Mouse (Mus musculus) left cerebral cortex, adult 9 months (tissue): ENCODE data around the gene Ankrd11.

ENCODE experiments used
- DNase-seq, 2 experiments: peaks; one replicate each; pipeline ENCODE4 v3.0.0; 2022; ENCODE audit warnings: low spot score in 2 of 2

The Ankrd11 gene

GRCm38 (mm10) chr8:122898018-122898417 lies 144.1 kb downstream of the Ankrd11 start:
- no peak for DNase-seq

GRCm38 (mm10) chr8:122897200-122897599 lies 144.9 kb downstream of the Ankrd11 start:
- DNase-seq = no peak

GRCm38 (mm10) chr8:122896317-122896716 lies 145.8 kb downstream of the Ankrd11 start:
- DNase-seq = no peak

- no peak for DNase-seq
Measured at GRCm38 (mm10) chr8:122893451-122893850, 148.6 kb downstream of the Ankrd11 start.

GRCm38 (mm10) chr8:122891440-122891839 lies 150.6 kb downstream of the Ankrd11 start:
- DNase-seq = no peak

- no peak for DNase-seq
Measured at GRCm38 (mm10) chr8:122883671-122884070, 158.4 kb downstream of the Ankrd11 start.

GRCm38 (mm10) chr8:122880302-122880701 lies 161.8 kb downstream of the Ankrd11 start:
- no peak for DNase-seq

GRCm38 (mm10) chr8:122878231-122878630 lies 163.8 kb downstream of the Ankrd11 start:
- DNase-seq = no peak

GRCm38 (mm10) chr8:122875186-122875585 lies 166.9 kb downstream of the Ankrd11 start:
- DNase-seq = no peak

GRCm38 (mm10) chr8:122873171-122873570 lies 168.9 kb downstream of the Ankrd11 start:
- DNase-seq = no peak

- DNase-seq = no peak
Measured at GRCm38 (mm10) chr8:122871663-122872062, 170.4 kb downstream of the Ankrd11 start.

GRCm38 (mm10) chr8:122870377-122870863 lies 171.7 kb downstream of the Ankrd11 start:
- DNase-seq = no peak

GRCm38 (mm10) chr8:122867982-122868381 lies 174.1 kb downstream of the Ankrd11 start:
- DNase-seq = no peak

GRCm38 (mm10) chr8:122866231-122866630 lies 175.8 kb downstream of the Ankrd11 start:
- DNase-seq = no peak

GRCm38 (mm10) chr8:122865441-122865840 lies 176.6 kb downstream of the Ankrd11 start:
- no peak for DNase-seq

- no peak for DNase-seq
Measured at GRCm38 (mm10) chr8:122864719-122865129, 177.4 kb downstream of the Ankrd11 start.

GRCm38 (mm10) chr8:122859843-122860242 lies 182.2 kb downstream of the Ankrd11 start:
- DNase-seq = no peak

- no peak for DNase-seq
Measured at GRCm38 (mm10) chr8:122856288-122856687, 185.8 kb downstream of the Ankrd11 start.

- DNase-seq = no peak
Measured at GRCm38 (mm10) chr8:122855123-122855522, 187.0 kb downstream of the Ankrd11 start.

GRCm38 (mm10) chr8:122854388-122854787 lies 187.7 kb downstream of the Ankrd11 start:
- DNase-seq = no peak

GRCm38 (mm10) chr8:122853340-122853771 lies 188.7 kb downstream of the Ankrd11 start:
- no peak for DNase-seq

- no peak for DNase-seq
Measured at GRCm38 (mm10) chr8:122852546-122852905, 189.6 kb downstream of the Ankrd11 start.

- DNase-seq = no peak
Measured at GRCm38 (mm10) chr8:122851692-122852545, 190.2 kb downstream of the Ankrd11 start.
